ENCODE assay signal across 13 mouse cellular contexts in genomic region chr14:29123886-29124285, GRCm38 (mm10).
DNase-seq lines count a peak whose midpoint lies in the region; ATAC-seq and TF ChIP-seq lines count a peak whose summit lies in the region.
"Had no signal": no experiment of that assay in that cellular context is flagged by ENCODE, and none has a peak within 500 bp of the region (broad histone marks: within the 10 kb centered on the region; RNA-seq: fewer than 3 reads in every experiment).

No protein-coding gene starts in this region.

- TF ChIP-seq CTCF in cortical plate, adult 2 months (IDR thresholded peaks at IDR 0.05; ENCODE audit: extremely low read depth, insufficient read depth, low read length) = peak; percentile 35; the same call in 1 of the 2 replicates

- ATAC-seq in kidney, embryonic 15.5 days (replicated peaks; ENCODE audit: low FRiP score) = no peak

- H3K9ac ChIP-seq in kidney, embryonic 15.5 days = no peak overlapping the region
- H3K9ac ChIP-seq: embryonic facial prominence, embryonic 12.5 days; liver, embryonic 13.5 days had no signal

- H3K4me2 ChIP-seq in kidney, embryonic 15.5 days = no peak overlapping the region
- H3K4me2 ChIP-seq: embryonic facial prominence, embryonic 12.5 days; heart, embryonic 11.5 days; liver, embryonic 13.5 days had no signal

- H3K9me3 ChIP-seq in kidney, embryonic 15.5 days (replicated peaks) = no peaks in the 10 kb centered on the region
- H3K9me3 ChIP-seq: embryonic facial prominence, embryonic 12.5 days; liver, embryonic 13.5 days had no signal

- H3K4me3 ChIP-seq in kidney, embryonic 15.5 days (replicated peaks) = no peak overlapping the region
- H3K4me3 ChIP-seq in cortical plate, adult 2 months (ENCODE audit: insufficient read depth, low read length) = no peak overlapping the region
- H3K4me3 ChIP-seq: embryonic facial prominence, embryonic 12.5 days; liver, embryonic 13.5 days had no signal

- DNase-seq in adrenal gland, postnatal 10 days = peak; percentile 11
- DNase-seq in adrenal gland, adult 8-10 months = no peak
- DNase-seq in kidney, adult 9 months = peak; percentile 27
- DNase-seq in 416B (ENCODE audit: low read depth) (peak; percentile 6), adipocyte (ENCODE audit: low spot score) (no peak)
- no peak for DNase-seq in ovary, adult 18-20 months (ENCODE audit: low spot score)
- DNase-seq: left cerebral cortex, postnatal 4 days; liver, embryonic 13.5 days; thymus, postnatal 4 days had no signal

- no peaks in the 10 kb centered on the region for H3K27me3 ChIP-seq in kidney, embryonic 15.5 days
- H3K27me3 ChIP-seq: embryonic facial prominence, embryonic 12.5 days; liver, embryonic 13.5 days had no signal

- H3K36me3 ChIP-seq in kidney, embryonic 15.5 days = no peaks in the 10 kb centered on the region
- H3K36me3 ChIP-seq: embryonic facial prominence, embryonic 12.5 days; liver, embryonic 13.5 days had no signal

- no peak overlapping the region for H3K27ac ChIP-seq in kidney, embryonic 15.5 days
- no peak overlapping the region for H3K27ac ChIP-seq in cortical plate, adult 2 months (ENCODE audit: insufficient read depth, low read length)
- H3K27ac ChIP-seq: embryonic facial prominence, embryonic 12.5 days; liver, embryonic 13.5 days had no signal

- no peak for TF ChIP-seq POLR2A in cortical plate, adult 2 months (IDR thresholded peaks at IDR 0.05; ENCODE audit: extremely low read depth, insufficient read depth, low read length)

- no peaks in the 10 kb centered on the region for H3K4me1 ChIP-seq in kidney, embryonic 15.5 days
- no peaks in the 10 kb centered on the region for H3K4me1 ChIP-seq in cortical plate, adult 2 months (ENCODE audit: control insufficient read depth, insufficient read depth, low read length)
- H3K4me1 ChIP-seq: embryonic facial prominence, embryonic 12.5 days; liver, embryonic 13.5 days had no signal

Comparison
In these comparisons a context has a peak if more than half of its experiments do, and no peak if none do; other contexts are left out.
1. DNase-seq: peak in adrenal gland, postnatal 10 days (single experiment), kidney, adult 9 months (single experiment) and 416B (single experiment); none in adrenal gland, adult 8-10 months (single experiment), ovary, adult 18-20 months (single experiment) and adipocyte (single experiment).